Mouse (Mus musculus) cerebellum, adult 2 months (tissue): ENCODE measurements around the gene Gemin5.

Experiments used
- CTCF ChIP-seq: fragments of 200-500 bp; IDR thresholded peaks from 2 replicates; pipeline ENCODE4 v1.5.1; 2011; ENCODE audit warnings: low read depth, mild to moderate bottlenecking, control low read depth, low read length, moderate library complexity, borderline replicate concordance; ENCODE audit not compliant: insufficient read depth
- POLR2A ChIP-seq: fragments of 200-500 bp; IDR thresholded peaks from 2 replicates; pipeline ENCODE4 v1.6.1; 2011; ENCODE audit warnings: low read length, control low read depth, borderline replicate concordance; ENCODE audit not compliant: insufficient read depth

DNA sequence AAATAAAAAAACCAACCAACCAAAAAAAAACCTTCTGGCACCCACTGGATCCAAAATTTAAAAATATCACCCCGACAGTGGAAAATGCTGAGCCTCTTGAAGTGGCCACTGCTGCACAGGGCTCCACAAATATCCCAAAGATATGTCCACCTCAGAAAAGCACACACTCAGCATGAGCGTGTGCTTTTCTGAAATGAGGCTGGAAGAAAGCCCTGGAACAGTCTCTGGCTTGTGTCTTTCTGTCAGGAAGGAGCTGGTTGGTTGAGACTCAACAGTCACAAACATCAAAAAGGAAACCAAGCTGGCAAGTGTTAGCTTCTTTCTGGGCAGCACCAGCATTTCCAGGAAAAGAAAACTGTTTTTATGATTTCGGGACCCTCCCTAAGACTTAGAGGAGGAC is 25.0 kb upstream of the Gemin5 start:
- TF ChIP-seq POLR2A = no peak
- no peak for TF ChIP-seq CTCF
